Mouse (Mus musculus): ENCODE data around the gene Tet3. TPM values are rescaled to one million over a fixed set of nuclear protein-coding genes. Genes with fewer than 3 reads are reported as not detected.

The Tet3 gene
- total and polyA plus RNA-seq, 3 experiments, result 6.2 to 23.6 (median 13.7) TPM

GRCm38 (mm10) chr6:83403481-83403880, 55.4 kb downstream of the Tet3 start:
- Histone ChIP-seq H3K4me3 (no peak overlapping the region), H3K27me3 (ENCODE audit: control insufficient read depth, insufficient read depth, low read length) (no peaks in the 10 kb centered on the region), H3K79me2 (replicated peaks; ENCODE audit: control insufficient read depth, insufficient read depth, low read length) (peaks cover 13% of the 10 kb centered on the region), H3K27ac (no peak overlapping the region), H3K36me3 (ENCODE audit: control insufficient read depth, insufficient read depth, low read length) (no peaks in the 10 kb centered on the region), H3K4me1 (ENCODE audit: control insufficient read depth, insufficient read depth, low read length) (peaks cover 4% of the 10 kb centered on the region), H3K9ac (ENCODE audit: low read depth, low read length) (no peak overlapping the region)
- no peak for DNase-seq
- intact Hi-C loops (cut with DNase I), result no loop called here
- 93% methylated on average over 8 of the region's 8 CpGs for WGBS
- TF ChIP-seq POLR2A (IDR thresholded peaks at IDR 0.05; ENCODE audit: insufficient read depth, low read depth, low read length) (no peak), EP300 (IDR thresholded peaks at IDR 0.05; ENCODE audit: insufficient read depth, low read depth, low read length) (no peak), CTCF (IDR thresholded peaks at IDR 0.05) (no peak)

GRCm38 (mm10) chr6:83399790-83400189, 59.1 kb downstream of the Tet3 start:
- no peaks in the 10 kb centered on the region for H3K27me3 ChIP-seq (ENCODE audit: control insufficient read depth, insufficient read depth, low read length)
- H3K36me3 ChIP-seq (ENCODE audit: control insufficient read depth, insufficient read depth, low read length), result no peaks in the 10 kb centered on the region; the same call in 1 of the 2 replicates
- H3K4me3 ChIP-seq, result no peak overlapping the region
- intact Hi-C loops (cut with DNase I), result no loop called here
- peaks cover 2% of the 10 kb centered on the region for H3K4me1 ChIP-seq (ENCODE audit: control insufficient read depth, insufficient read depth, low read length)
- DNase-seq, result no peak
- 80% methylated on average over 3 of the region's 3 CpGs for WGBS
- H3K9ac ChIP-seq (ENCODE audit: low read depth, low read length), result no peak overlapping the region
- peaks cover 12% of the 10 kb centered on the region for H3K79me2 ChIP-seq (replicated peaks; ENCODE audit: control insufficient read depth, insufficient read depth, low read length)
- H3K27ac ChIP-seq, result no peak overlapping the region
- TF ChIP-seq EP300 (IDR thresholded peaks at IDR 0.05; ENCODE audit: insufficient read depth, low read depth, low read length), result no peak
- no peak for TF ChIP-seq CTCF (IDR thresholded peaks at IDR 0.05)

- DNase-seq, result no peak
- TF ChIP-seq POLR2A (IDR thresholded peaks at IDR 0.05; ENCODE audit: insufficient read depth, low read depth, low read length), result no peak
- no peak for TF ChIP-seq CTCF (IDR thresholded peaks at IDR 0.05)
- no peak overlapping the region for H3K9ac ChIP-seq (ENCODE audit: low read depth, low read length)
- no peaks in the 10 kb centered on the region; the same call in 1 of the 2 replicates for H3K36me3 ChIP-seq (ENCODE audit: control insufficient read depth, insufficient read depth, low read length)
- no peaks in the 10 kb centered on the region for H3K27me3 ChIP-seq (ENCODE audit: control insufficient read depth, insufficient read depth, low read length)
- H3K4me1 ChIP-seq (ENCODE audit: control insufficient read depth, insufficient read depth, low read length), result peaks cover 3% of the 10 kb centered on the region
- intact Hi-C loops (cut with DNase I), result no loop called here
- H3K79me2 ChIP-seq (replicated peaks; ENCODE audit: control insufficient read depth, insufficient read depth, low read length), result peaks cover 7% of the 10 kb centered on the region
- no peak overlapping the region for H3K4me3 ChIP-seq
- WGBS, result 83% methylated on average over 8 of the region's 8 CpGs
- H3K27ac ChIP-seq, result no peak overlapping the region
Measured at GRCm38 (mm10) chr6:83397728-83398127, 61.2 kb downstream of the Tet3 start.

- intact Hi-C loops (cut with DNase I), result no loop called here
- no peak overlapping the region for H3K27ac ChIP-seq
- TF ChIP-seq CTCF (IDR thresholded peaks at IDR 0.05) (no peak), EP300 (IDR thresholded peaks at IDR 0.05; ENCODE audit: insufficient read depth, low read depth, low read length) (no peak), POLR2A (IDR thresholded peaks at IDR 0.05; ENCODE audit: insufficient read depth, low read depth, low read length) (no peak)
- no peak overlapping the region for H3K9ac ChIP-seq (ENCODE audit: low read depth, low read length)
- H3K4me3 ChIP-seq, result no peak overlapping the region
- H3K4me1 ChIP-seq (ENCODE audit: control insufficient read depth, insufficient read depth, low read length), result peaks cover 5% of the 10 kb centered on the region
- no peak for DNase-seq
- 73% methylated on average over 2 of the region's 2 CpGs for WGBS
- peaks cover 6% of the 10 kb centered on the region for H3K79me2 ChIP-seq (replicated peaks; ENCODE audit: control insufficient read depth, insufficient read depth, low read length)
- H3K27me3 ChIP-seq (ENCODE audit: control insufficient read depth, insufficient read depth, low read length), result no peaks in the 10 kb centered on the region
- no peaks in the 10 kb centered on the region; the same call in 1 of the 2 replicates for H3K36me3 ChIP-seq (ENCODE audit: control insufficient read depth, insufficient read depth, low read length)
Measured at GRCm38 (mm10) chr6:83396711-83397110, 62.2 kb downstream of the Tet3 start.

- TF ChIP-seq POLR2A (IDR thresholded peaks at IDR 0.05; ENCODE audit: insufficient read depth, low read depth, low read length), result no peak
- TF ChIP-seq EP300 (IDR thresholded peaks at IDR 0.05; ENCODE audit: insufficient read depth, low read depth, low read length), result no peak
- no peak for TF ChIP-seq CTCF (IDR thresholded peaks at IDR 0.05)
- no peak for DNase-seq
- Histone ChIP-seq H3K4me3 (no peak overlapping the region), H3K9ac (ENCODE audit: low read depth, low read length) (no peak overlapping the region), H3K79me2 (replicated peaks; ENCODE audit: control insufficient read depth, insufficient read depth, low read length) (peaks cover 6% of the 10 kb centered on the region), H3K36me3 (ENCODE audit: control insufficient read depth, insufficient read depth, low read length) (no peaks in the 10 kb centered on the region; the same call in 1 of the 2 replicates), H3K4me1 (ENCODE audit: control insufficient read depth, insufficient read depth, low read length) (peaks cover 3% of the 10 kb centered on the region), H3K27me3 (ENCODE audit: control insufficient read depth, insufficient read depth, low read length) (no peaks in the 10 kb centered on the region), H3K27ac (no peak overlapping the region)
- 89% methylated on average over 15 of the region's 15 CpGs for WGBS
- intact Hi-C loops (cut with DNase I), result no loop called here
Measured at GRCm38 (mm10) chr6:83395544-83396229, 63.2 kb downstream of the Tet3 start.

GRCm38 (mm10) chr6:83394122-83394521, 64.8 kb downstream of the Tet3 start:
- Histone ChIP-seq H3K36me3 (ENCODE audit: control insufficient read depth, insufficient read depth, low read length) (no peaks in the 10 kb centered on the region; the same call in 1 of the 2 replicates), H3K9ac (ENCODE audit: low read depth, low read length) (no peak overlapping the region)
- 93% methylated on average over 4 of the region's 4 CpGs for WGBS

More at GRCm38 (mm10) chr6:83394122-83394521, 64.8 kb downstream of the Tet3 start:
- Histone ChIP-seq H3K4me1 (ENCODE audit: control insufficient read depth, insufficient read depth, low read length) (peaks cover 3% of the 10 kb centered on the region), H3K27me3 (ENCODE audit: control insufficient read depth, insufficient read depth, low read length) (no peaks in the 10 kb centered on the region), H3K27ac (no peak overlapping the region), H3K79me2 (replicated peaks; ENCODE audit: control insufficient read depth, insufficient read depth, low read length) (peaks cover 5% of the 10 kb centered on the region), H3K4me3 (no peak overlapping the region)
- TF ChIP-seq EP300 (IDR thresholded peaks at IDR 0.05; ENCODE audit: insufficient read depth, low read depth, low read length) (no peak), CTCF (IDR thresholded peaks at IDR 0.05) (no peak), POLR2A (IDR thresholded peaks at IDR 0.05; ENCODE audit: insufficient read depth, low read depth, low read length) (no peak)
- intact Hi-C loops (cut with DNase I), result no loop called here
- DNase-seq, result no peak
